Mouse (Mus musculus): Measurements from ENCODE around the gene Tmub2.

GRCm38 (mm10) chr11:102258521-102258920 lies 26.2 kb upstream of the Tmub2 start:
- TF ChIP-seq CTCF (IDR thresholded peaks at IDR 0.05; ENCODE audit: insufficient read depth, low read depth, low read length) (no peak), POLR2A (IDR thresholded peaks at IDR 0.05; ENCODE audit: insufficient read depth, low read depth, low read length) (no peak)

Measured in olfactory bulb, adult 2 months (tissue).